Mouse (Mus musculus): ENCODE measurements around the gene Snu13. TPM values are rescaled to one million over a fixed set of nuclear protein-coding genes. Genes with fewer than 3 reads are reported as not detected.

Gene Snu13
- polyA plus RNA-seq (2016; fragmentation: Nextera tagmentation; extraction: Ambion mirVana), result 232 and 235 TPM in 2 replicates

DNA sequence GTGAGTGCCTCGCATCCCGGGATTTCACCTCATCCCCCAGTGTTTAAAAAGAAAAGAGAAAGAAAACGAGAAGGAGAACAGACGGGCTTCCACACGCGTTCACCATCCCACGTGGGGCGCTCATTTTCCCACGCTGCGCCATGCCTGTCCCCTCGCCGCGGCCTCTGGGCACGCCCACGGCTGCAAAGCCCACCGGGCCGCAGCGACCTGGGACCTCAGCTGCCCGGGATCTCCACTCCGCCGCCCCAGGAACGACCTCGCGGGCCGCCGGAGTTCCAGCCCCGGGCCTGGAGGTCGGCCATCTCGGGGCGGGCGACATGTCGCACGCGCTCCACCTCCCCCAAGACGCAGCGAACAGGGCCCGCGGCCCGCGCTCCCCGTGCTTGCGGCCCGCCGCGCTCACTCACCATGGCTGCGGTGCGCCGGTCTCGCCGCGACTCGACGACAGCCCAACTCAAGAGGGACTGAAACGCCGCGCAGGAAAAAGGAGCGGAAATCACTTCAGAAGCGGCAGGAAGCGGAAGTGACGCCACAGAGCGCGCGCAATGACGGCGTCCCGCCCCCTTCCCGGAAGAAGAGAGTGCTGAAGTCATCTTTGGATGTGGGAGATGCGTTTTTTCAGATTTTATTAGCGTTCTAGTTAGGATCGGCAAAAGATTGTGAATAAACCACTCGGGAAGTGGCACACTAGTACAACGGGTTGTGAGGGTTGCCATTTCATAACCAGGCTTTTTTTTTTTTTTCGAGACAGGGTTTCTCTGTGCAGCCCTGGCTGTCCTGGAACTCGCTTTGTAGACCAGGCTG, at the start of gene Snu13:
Gene Snu13, minus strand, starts transcription at position 519 of the 804 bp plus-strand sequence.
- Histone ChIP-seq H3K36me3 (peaks cover 21% of the 10 kb centered on the region), H3K9ac (peak within 1 kb of the TSS; percentile 96), H3K27ac (peak within 1 kb of the TSS; percentile 90), H3K9me3 (replicated peaks) (no peaks in the 10 kb centered on the region), H3K27me3 (replicated peaks) (peaks cover 34% of the 10 kb centered on the region), H3K4me1 (peaks cover 36% of the 10 kb centered on the region), H3K4me3 (peak within 1 kb of the TSS; percentile 98), H3K4me2 (peak within 1 kb of the TSS; percentile 86)
- WGBS (ENCODE audit: insufficient replicate concordance), result 1% methylated on average over 74 of the region's 74 CpGs
- peak; percentile 83 for ATAC-seq

DNA sequence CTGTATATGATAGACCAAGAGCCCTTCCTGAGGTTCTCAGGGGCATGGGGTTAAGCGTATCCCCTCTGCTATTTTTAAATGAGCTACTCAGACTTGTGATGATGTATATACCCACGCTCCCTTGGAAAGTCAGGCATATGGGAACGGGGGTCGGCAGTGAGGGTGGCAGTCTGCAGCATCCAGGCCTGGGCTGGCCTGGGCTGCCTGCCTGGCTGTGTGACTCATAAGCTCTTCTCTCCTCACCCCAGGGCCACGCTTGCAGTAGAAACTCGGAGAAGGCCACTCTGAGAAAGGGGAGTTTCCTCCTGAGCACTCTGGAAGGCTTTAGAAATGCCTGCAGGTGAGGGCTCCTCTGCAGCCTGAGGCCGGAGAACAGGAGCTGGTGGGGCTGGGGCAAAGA, 43.7 kb upstream of the Snu13 start:
- H3K36me3 ChIP-seq, result no peaks in the 10 kb centered on the region
- H3K9me3 ChIP-seq (replicated peaks), result no peaks in the 10 kb centered on the region
- 63% methylated on average over 7 of the region's 7 CpGs for WGBS (ENCODE audit: insufficient replicate concordance)
- peaks cover 60% of the 10 kb centered on the region for H3K27me3 ChIP-seq (replicated peaks)
- no peaks in the 10 kb centered on the region for H3K4me1 ChIP-seq
- H3K4me3 ChIP-seq, result no peak overlapping the region
- H3K27ac ChIP-seq, result no peak overlapping the region
- no peak overlapping the region for H3K4me2 ChIP-seq
- ATAC-seq, result no peak
- H3K9ac ChIP-seq, result no peak overlapping the region

DNA sequence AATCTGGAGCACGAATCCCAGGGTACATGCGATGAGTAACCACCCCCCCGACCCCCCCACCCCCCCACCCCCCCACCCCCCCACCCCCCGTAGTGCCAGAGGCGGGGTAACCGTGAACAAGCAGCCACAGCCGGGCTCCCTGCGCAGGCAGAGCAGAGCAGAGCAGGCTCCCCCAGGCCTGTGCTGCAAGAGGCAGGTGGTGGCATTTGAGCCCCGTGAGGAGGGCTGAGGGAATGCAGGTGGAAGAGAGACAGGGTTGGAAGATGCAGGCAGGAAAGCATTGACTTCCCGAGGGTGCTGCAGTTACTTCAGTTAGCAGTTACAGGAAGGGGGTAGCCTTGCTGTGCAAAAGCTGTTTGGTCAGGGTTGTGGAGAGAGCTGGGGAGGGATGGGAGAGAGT, 39.9 kb upstream of the Snu13 start:
- H3K9ac ChIP-seq, result no peak overlapping the region
- H3K4me2 ChIP-seq, result no peak overlapping the region
- no peaks in the 10 kb centered on the region for H3K4me1 ChIP-seq
- no peak overlapping the region for H3K27ac ChIP-seq
- peaks cover 78% of the 10 kb centered on the region for H3K27me3 ChIP-seq (replicated peaks)
- no peak for ATAC-seq
- no peak overlapping the region for H3K4me3 ChIP-seq
- no peaks in the 10 kb centered on the region for H3K36me3 ChIP-seq
- no peaks in the 10 kb centered on the region for H3K9me3 ChIP-seq (replicated peaks)
- 13% methylated on average over 10 of the region's 10 CpGs for WGBS (ENCODE audit: insufficient replicate concordance)

DNA sequence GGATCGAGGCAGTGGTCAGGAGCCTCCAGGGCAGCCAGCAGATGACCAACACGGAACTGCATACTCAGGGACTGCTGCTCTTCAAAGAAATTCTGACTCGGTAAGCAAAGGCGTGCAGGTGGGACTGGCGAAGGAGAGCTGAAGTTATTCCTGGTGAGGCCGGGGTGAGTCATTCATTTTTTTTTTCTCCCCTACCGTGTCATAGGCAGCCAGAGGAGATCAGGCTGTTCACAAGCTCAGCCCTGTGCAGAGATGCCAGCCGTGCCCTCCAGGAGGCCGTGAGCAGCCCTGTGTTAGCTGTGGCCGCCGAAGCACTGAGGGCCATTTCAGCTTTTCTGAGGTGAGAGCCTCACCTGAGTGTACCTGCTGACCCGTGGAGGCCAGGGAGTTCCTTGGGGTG, 38.7 kb upstream of the Snu13 start:
- Histone ChIP-seq H3K9ac (no peak overlapping the region), H3K4me1 (no peaks in the 10 kb centered on the region), H3K27ac (no peak overlapping the region), H3K4me2 (no peak overlapping the region), H3K36me3 (no peaks in the 10 kb centered on the region), H3K9me3 (replicated peaks) (no peaks in the 10 kb centered on the region), H3K4me3 (no peak overlapping the region), H3K27me3 (replicated peaks) (peaks cover 74% of the 10 kb centered on the region)
- 69% methylated on average over 12 of the region's 12 CpGs for whole genome bisulfite sequencing (ENCODE audit: insufficient replicate concordance)
- no peak for ATAC-seq

DNA sequence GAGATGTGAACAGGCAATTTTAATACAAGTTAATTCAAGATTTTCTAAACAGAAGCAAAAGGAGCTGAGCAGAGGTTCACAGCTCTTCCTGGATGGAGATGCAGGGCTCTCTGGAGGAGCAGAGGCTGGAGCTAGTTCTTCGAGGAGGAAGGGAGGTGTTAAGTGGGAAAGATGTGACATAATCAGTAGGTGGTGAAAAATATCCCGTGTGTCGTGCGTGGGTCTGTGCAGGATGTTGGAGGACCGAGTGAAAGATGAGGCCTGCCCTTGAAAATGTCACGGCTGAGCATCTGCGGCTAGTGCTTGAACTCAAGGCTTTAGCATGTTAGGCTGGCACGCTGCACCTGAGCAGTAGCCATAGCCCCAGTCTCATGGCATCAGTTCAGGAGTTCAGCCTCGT, 38.2 kb upstream of the Snu13 start:
- Histone ChIP-seq H3K27ac (no peak overlapping the region), H3K9me3 (replicated peaks) (no peaks in the 10 kb centered on the region), H3K36me3 (no peaks in the 10 kb centered on the region), H3K4me2 (no peak overlapping the region), H3K9ac (no peak overlapping the region), H3K4me3 (no peak overlapping the region), H3K4me1 (no peaks in the 10 kb centered on the region), H3K27me3 (replicated peaks) (peaks cover 76% of the 10 kb centered on the region)
- 70% methylated on average over 9 of the region's 9 CpGs for WGBS (ENCODE audit: insufficient replicate concordance)
- ATAC-seq, result no peak

DNA sequence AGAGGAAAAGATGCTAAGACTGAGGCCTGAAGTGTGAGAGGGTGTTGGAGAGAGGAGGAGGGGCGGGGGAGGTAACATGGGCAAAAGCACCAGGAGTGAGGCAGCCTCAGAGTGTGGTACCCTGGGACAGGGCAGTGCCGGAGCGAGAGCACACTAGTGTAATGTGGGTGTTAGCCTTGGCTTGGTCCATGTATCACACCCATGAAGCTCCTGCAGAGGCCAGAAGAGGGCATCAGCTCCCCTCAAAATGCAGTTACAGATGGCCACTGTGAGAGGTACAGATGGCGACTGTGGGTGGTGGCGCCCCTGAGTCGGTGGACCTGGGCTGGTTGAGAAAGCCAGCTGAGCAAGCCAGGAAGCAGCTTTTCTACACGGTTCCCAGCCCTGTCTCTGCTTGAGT, 33.8 kb upstream of the Snu13 start:
- no peak overlapping the region for H3K9ac ChIP-seq
- 31% methylated on average over 7 of the region's 7 CpGs for WGBS (ENCODE audit: insufficient replicate concordance)
- no peak overlapping the region for H3K4me2 ChIP-seq
- no peak for ATAC-seq
- peaks cover 55% of the 10 kb centered on the region for H3K27me3 ChIP-seq (replicated peaks)
- no peak overlapping the region for H3K27ac ChIP-seq
- H3K4me1 ChIP-seq, result no peaks in the 10 kb centered on the region
- no peak overlapping the region for H3K4me3 ChIP-seq
- no peaks in the 10 kb centered on the region for H3K9me3 ChIP-seq (replicated peaks)
- no peaks in the 10 kb centered on the region for H3K36me3 ChIP-seq

DNA sequence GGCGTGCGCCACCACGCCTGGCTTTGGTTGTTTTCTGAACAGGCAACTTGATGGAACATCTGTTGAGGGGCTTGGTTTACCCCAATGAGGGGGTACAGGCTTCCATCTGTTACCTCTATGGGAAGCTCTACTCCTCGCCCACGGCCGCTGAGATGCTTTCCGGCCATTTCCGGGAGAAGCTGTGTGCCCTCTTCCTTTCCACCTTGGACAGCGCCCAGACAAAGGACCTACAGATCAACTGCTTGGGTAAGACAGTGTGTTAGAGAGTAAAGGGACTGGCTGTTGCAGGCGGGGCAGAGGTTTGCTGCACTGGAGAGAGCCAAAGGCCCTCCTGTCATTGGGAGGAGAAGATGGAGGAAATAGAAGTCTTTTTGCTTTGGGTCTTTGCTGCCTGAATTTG, 32.5 kb upstream of the Snu13 start:
- H3K36me3 ChIP-seq, result no peaks in the 10 kb centered on the region
- H3K9me3 ChIP-seq (replicated peaks), result no peaks in the 10 kb centered on the region
- no peak overlapping the region for H3K4me3 ChIP-seq
- 49% methylated on average over 10 of the region's 10 CpGs for WGBS (ENCODE audit: insufficient replicate concordance)
- H3K27me3 ChIP-seq (replicated peaks), result peaks cover 48% of the 10 kb centered on the region
- no peak overlapping the region for H3K27ac ChIP-seq
- no peaks in the 10 kb centered on the region for H3K4me1 ChIP-seq
- no peak for ATAC-seq
- no peak overlapping the region for H3K9ac ChIP-seq
- H3K4me2 ChIP-seq, result no peak overlapping the region

DNA sequence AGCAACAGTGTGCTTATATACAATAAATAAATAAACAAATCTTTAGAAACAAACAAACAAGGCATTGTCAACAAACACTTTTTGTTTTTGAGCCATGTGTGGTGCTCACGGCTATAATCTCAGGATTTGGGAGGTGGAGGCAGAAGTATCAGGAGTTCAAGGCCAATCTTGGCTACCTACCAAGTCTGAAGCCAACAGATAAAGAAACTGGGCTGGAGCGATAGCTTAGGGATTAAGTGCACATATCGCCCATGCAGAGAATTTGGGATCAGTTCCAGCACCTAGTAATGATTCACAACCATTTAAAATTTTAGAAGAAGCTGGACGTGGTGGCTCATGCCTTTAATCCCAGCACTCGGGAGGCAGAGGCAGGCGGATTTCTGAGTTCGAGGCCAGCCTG, 26.1 kb upstream of the Snu13 start:
- no peak overlapping the region for H3K9ac ChIP-seq
- ATAC-seq, result no peak
- no peaks in the 10 kb centered on the region for H3K4me1 ChIP-seq
- H3K9me3 ChIP-seq (replicated peaks), result no peaks in the 10 kb centered on the region
- H3K36me3 ChIP-seq, result no peaks in the 10 kb centered on the region
- no peak overlapping the region for H3K4me2 ChIP-seq
- peaks cover 59% of the 10 kb centered on the region for H3K27me3 ChIP-seq (replicated peaks)
- WGBS (ENCODE audit: insufficient replicate concordance), result 66% methylated on average over 7 of the region's 7 CpGs
- no peak overlapping the region for H3K4me3 ChIP-seq
- no peak overlapping the region for H3K27ac ChIP-seq

DNA sequence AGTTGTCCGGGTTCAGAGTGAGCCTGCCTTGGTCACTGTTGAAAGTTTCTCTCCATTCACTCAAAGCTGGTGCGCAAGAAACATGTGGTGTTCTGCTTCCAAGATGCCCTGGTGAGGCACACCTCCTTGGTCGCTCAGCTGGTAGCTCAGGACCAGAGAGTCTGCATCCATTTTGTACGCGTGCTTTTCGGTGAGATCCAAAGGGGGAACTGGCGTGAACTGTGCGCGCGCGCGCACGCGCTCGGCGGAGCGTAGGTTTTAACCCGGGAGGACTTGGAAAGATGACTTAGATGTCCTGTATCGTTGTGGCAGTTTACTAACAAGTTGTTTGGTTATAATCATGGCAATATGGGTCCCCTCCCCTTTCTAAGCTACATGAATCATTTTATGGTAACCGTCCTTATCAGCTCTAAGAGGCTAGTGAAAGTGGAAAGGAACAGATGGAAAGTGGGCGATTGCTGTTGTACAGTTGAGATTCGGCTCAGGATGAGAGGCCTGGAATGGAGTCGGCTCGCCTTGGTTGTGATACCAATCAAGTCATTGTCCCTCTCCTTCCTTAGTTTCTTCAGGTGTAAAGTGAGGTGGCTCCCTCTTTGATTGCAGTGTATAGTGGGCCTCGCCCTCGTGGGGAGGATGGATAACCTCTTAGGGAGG, 24.5 kb upstream of the Snu13 start:
- Histone ChIP-seq H3K4me3 (no peak overlapping the region), H3K9ac (no peak overlapping the region), H3K9me3 (replicated peaks) (no peaks in the 10 kb centered on the region), H3K4me2 (no peak overlapping the region), H3K36me3 (no peaks in the 10 kb centered on the region), H3K27ac (no peak overlapping the region), H3K4me1 (no peaks in the 10 kb centered on the region), H3K27me3 (replicated peaks) (peaks cover 69% of the 10 kb centered on the region)
- WGBS (ENCODE audit: insufficient replicate concordance), result 79% methylated on average over 26 of the region's 26 CpGs
- ATAC-seq, result no peak

DNA sequence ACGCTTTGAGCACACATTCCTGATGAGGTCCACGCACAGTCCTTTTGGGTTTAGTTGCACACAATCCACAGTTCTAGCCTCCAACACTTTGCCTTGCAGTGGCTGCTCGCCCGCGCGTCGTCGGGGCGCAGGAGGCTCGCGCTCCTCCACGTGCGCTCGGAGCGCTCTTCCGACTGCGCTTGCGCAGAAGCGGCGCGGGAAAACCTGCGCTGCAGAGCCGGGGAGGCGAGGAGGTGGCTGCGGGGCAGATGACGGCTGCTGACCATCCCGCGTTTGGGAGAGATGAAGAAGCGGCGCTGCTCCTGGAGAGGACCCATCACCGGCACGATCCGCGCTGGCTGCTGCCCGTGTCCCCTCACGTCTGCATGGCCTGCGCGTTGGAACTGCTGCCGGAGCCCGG, 22.5 kb upstream of the Snu13 start, which contains the start of gene Mei1:
Gene Mei1, plus strand, starts transcription at position 99 of the 400 bp plus-strand sequence.
- Histone ChIP-seq H3K27ac (no peak within 1 kb of the TSS), H3K9ac (no peak within 1 kb of the TSS), H3K9me3 (replicated peaks) (no peaks in the 10 kb centered on the region), H3K4me2 (no peak within 1 kb of the TSS), H3K27me3 (replicated peaks) (peaks cover 80% of the 10 kb centered on the region), H3K4me1 (no peaks in the 10 kb centered on the region), H3K36me3 (no peaks in the 10 kb centered on the region), H3K4me3 (no peak within 1 kb of the TSS)
- no peak for ATAC-seq
- 23% methylated on average over 40 of the region's 40 CpGs for WGBS (ENCODE audit: insufficient replicate concordance)

DNA sequence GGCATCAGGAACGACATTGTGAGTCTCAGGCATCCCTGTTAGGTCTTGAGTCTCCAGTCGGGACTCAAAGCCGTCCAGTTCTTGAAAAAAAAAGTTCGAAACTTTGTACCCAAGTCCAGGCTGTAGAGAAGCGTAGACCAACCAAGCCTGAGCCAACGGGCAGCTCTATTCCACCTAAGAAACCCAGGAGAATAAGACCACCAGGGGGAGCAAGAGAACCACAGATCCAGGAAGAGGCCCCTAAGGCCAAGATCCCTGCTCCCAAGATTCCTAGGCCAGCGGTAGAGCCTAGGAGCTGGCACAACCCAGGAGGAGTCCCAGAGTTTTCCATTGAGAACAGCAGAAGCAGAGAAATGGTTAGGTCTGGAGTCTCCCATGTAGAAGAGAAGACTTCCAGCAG, 18.1 kb upstream of the Snu13 start:
- H3K36me3 ChIP-seq, result no peaks in the 10 kb centered on the region
- H3K9me3 ChIP-seq (replicated peaks), result no peaks in the 10 kb centered on the region
- H3K4me3 ChIP-seq, result no peak overlapping the region
- H3K4me2 ChIP-seq, result no peak overlapping the region
- H3K9ac ChIP-seq, result no peak overlapping the region
- no peaks in the 10 kb centered on the region for H3K4me1 ChIP-seq
- peaks cover 94% of the 10 kb centered on the region for H3K27me3 ChIP-seq (replicated peaks)
- ATAC-seq, result no peak
- H3K27ac ChIP-seq, result no peak overlapping the region
- 11% methylated on average over 7 of the region's 7 CpGs for WGBS (ENCODE audit: insufficient replicate concordance)

DNA sequence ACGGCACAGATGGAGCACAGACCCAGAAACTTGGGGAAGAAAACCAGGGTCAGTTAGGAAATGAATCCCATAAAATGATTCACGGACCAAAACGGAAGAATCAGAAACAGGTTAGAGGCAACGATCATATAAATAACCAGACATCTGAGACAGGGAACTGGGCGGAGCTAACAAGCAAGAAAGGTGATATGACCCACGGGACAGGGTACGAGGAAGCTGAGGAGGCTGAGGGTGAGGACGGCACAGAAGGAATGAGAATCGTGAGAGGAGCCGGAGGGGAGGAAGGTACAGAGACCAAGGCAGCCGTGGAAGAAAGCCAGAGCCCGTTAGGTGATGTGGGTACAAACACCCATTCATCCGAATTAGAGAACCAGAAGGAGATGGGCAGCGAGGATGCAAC, 16.5 kb upstream of the Snu13 start:
- Histone ChIP-seq H3K4me2 (no peak overlapping the region), H3K4me3 (no peak overlapping the region), H3K36me3 (no peaks in the 10 kb centered on the region), H3K4me1 (no peaks in the 10 kb centered on the region), H3K9me3 (replicated peaks) (no peaks in the 10 kb centered on the region), H3K27ac (no peak overlapping the region), H3K9ac (no peak overlapping the region), H3K27me3 (replicated peaks) (peaks cover 90% of the 10 kb centered on the region)
- WGBS (ENCODE audit: insufficient replicate concordance), result 60% methylated on average over 14 of the region's 14 CpGs
- no peak for ATAC-seq

All from liver, embryonic 12.5 days (tissue).